Mouse (Mus musculus) lung, adult 2 months (tissue): Measurements from ENCODE around the gene Syn3. TPM values are rescaled to one million over a fixed set of nuclear protein-coding genes. Genes with fewer than 3 reads are reported as not detected.
"Not testable (repeated sequence)": the region's sequence is repeated elsewhere in the genome, so short reads cannot be mapped to it uniquely, and the experiment has no call there.

Source experiments
- DNase-seq: peaks from one replicate; pipeline ENCODE4 v3.0.0; 2022
- H3K4me1 ChIP-seq: fragments of 200-500 bp; 2 replicates; pipeline ENCODE4 v1.6.1; 2011; ENCODE audit warnings: low read length; ENCODE audit not compliant: control insufficient read depth, insufficient read depth
- H3K4me3 ChIP-seq: fragments of 200-500 bp; replicated peaks from 2 replicates; pipeline ENCODE3; 2011; ENCODE audit warnings: low read depth, mild to moderate bottlenecking, control low read depth, low read length; ENCODE audit errors: extremely low read depth
- CTCF ChIP-seq: fragments of 200-500 bp; IDR thresholded peaks from 2 replicates; pipeline ENCODE4 v1.5.1; 2011; ENCODE audit warnings: mild to moderate bottlenecking, low read length, control low read depth; ENCODE audit not compliant: insufficient read depth
- POLR2A ChIP-seq: fragments of 200-500 bp; IDR thresholded peaks from 2 replicates; pipeline ENCODE4 v1.6.1; 2011; ENCODE audit warnings: low read depth, mild to moderate bottlenecking, control low read depth, low read length, borderline replicate concordance; ENCODE audit errors: extremely low read depth
- WGBS: fragments of 180-500 bp; shearing (Covaris S2); methylation state at CpG from one replicate; pipeline ENCODE4 v1.1.7; 2018; 5-methylcytosine and 5-hydroxymethylcytosine counted together
- polyA plus RNA-seq: library from polyadenylated mRNA; depleted of rRNA; stranded (reverse); fragments of >200 nt; gene quantifications from 2 replicates; pipeline ENCODE4 v1.2.3, GENCODE M21; 2012

Syn3 gene
- polyA plus RNA-seq, 1 experiment = 1.1 TPM

DNA sequence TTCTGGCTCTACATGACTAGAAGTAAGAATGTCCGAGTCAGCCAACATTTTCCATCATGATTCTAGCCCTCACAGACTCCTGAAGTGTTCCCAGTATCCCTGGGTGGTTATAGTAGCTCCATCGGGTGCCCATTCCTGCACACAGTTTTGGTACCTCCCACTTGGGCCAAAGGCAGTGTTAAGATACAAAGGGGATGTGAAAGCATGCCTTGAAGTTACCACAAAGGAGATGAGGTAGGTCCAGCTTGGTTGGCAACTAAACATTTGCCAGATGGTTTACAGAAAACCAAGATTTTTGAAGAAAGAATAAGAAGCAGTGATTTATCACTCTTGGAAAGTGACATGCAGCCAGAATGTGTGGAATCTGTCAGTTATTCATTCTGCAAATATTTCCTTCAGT is 53.5 kb downstream of the Syn3 start:
- 56% methylated on average over 2 of the region's 2 CpGs for WGBS
- no peak overlapping the region for H3K4me3 ChIP-seq
- no peak for DNase-seq
- no peaks in the 10 kb centered on the region; the same call in 1 of the 2 replicates for H3K4me1 ChIP-seq
- TF ChIP-seq CTCF = no peak
- TF ChIP-seq POLR2A = no peak

DNA sequence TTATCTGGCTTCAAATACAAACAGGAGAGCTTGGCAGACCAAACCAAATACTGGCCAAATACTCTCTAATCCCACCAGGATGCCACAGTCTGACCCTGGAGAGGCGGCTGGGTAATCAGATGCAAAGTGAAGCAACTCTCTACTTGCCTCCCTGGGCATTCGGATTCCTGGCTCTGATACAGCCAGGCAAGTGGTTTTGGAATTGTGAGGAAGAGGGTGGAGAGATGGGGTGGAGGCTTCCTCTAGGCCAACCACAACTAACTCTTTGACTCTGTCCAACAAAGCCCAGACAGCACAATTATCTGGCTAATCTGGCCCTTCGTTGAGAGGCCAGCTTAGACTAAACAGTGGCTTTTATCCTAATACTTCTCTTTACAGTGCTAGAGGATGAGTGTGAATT is 54.0 kb downstream of the Syn3 start:
- DNase-seq = no peak
- H3K4me1 ChIP-seq = no peaks in the 10 kb centered on the region; the same call in 1 of the 2 replicates
- H3K4me3 ChIP-seq = no peak overlapping the region
- WGBS = 63% methylated on average over 3 of the region's 3 CpGs
- no peak for TF ChIP-seq POLR2A
- no peak for TF ChIP-seq CTCF

DNA sequence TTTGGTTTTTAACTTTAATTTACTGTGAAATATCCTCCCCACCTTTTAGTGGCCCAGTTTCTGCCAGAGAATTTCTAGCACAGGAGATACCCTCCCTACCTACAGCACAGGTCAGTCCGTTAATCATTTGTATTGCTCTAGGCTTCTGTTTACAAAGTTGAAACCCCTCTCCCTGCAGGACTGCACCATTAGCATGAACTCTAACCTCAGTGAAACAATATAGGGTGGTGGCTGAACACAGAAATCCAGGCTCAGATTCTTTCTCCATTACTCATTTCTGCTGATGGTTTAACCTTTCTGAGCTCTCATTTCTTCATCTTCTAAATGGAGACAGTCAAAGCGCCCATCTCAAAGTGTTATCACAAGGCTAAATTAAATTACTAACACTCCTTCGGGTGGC is 56.9 kb downstream of the Syn3 start:
- 67% methylated on average over 3 of the region's 3 CpGs for WGBS
- TF ChIP-seq POLR2A (no peak), CTCF (no peak)
- Histone ChIP-seq H3K4me3 (no peak overlapping the region), H3K4me1 (no peaks in the 10 kb centered on the region; the same call in 1 of the 2 replicates)
- DNase-seq = no peak

DNA sequence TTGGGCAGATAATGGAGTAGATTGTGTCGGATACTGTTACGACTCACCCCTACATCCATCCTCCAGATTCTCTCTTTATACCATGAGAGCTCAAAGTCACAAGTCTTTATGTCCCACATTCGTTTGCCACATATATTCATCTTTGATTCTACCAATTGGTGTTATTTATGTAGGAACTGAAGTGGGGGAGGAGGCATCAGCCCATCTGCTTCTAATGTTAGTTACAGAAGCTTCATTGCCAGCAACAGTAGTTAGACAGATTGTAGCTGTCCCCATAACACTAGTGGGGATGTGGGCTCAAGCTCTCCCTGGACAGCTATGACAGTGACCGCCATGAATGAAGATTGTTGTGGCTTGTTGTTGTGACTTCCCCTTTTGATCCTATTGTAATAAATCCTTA is 59.1 kb downstream of the Syn3 start:
- DNase-seq = no peak
- TF ChIP-seq CTCF (no peak), POLR2A (no peak)
- Histone ChIP-seq H3K4me1 (no peaks in the 10 kb centered on the region; the same call in 1 of the 2 replicates), H3K4me3 (no peak overlapping the region)
- 92% methylated on average over 4 of the region's 4 CpGs for WGBS

GRCm38 (mm10) chr10:86437294-86437693 is 61.4 kb downstream of the Syn3 start:
- Histone ChIP-seq H3K4me1 (no peaks in the 10 kb centered on the region; the same call in 1 of the 2 replicates), H3K4me3 (no peak overlapping the region)
- TF ChIP-seq CTCF = no peak
- no peak for TF ChIP-seq POLR2A
- WGBS = 77% methylated on average over 11 of the region's 11 CpGs
- no peak for DNase-seq

DNA sequence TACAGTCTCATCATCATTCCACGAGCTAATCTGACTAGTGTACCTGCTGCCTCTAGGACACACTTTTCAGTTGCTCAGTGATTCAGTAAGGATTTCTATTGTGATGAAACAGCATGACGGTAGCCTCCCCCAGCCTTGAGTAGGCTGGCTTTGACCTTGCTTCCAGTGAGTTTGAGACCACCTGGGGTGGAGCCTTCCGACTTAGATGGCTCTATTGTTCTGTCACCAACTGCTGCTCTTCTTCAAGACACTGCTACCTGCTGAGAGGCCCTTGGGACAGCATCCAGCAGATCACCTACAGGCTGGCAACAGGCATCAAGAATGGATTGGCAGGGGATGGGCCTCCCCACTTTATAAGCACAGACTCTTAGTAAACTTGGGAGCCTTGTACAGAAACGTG is 63.7 kb downstream of the Syn3 start:
- H3K4me3 ChIP-seq, H3K4me1 ChIP-seq, DNase-seq: not testable (repeated sequence)
- 84% methylated on average over 4 of the region's 4 CpGs for WGBS

DNA sequence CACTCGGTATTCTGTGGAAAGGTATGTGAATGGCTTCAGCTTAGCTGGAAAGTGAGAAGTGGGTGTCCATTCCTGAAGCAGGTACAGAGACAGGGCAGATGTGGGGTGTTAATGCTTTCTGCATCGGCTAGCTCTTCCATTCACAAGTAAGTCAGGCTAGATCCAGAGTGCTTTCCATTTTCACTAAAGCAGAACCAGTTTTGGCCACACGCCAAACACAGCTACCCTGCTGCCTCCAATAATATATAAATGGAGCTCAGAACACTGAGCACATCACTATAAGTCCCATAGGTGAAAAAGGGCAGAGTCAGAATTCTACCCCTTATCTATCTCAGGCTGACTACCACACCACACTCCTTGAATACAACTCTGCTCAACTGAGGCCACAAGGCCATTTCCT is 69.0 kb downstream of the Syn3 start:
- no peak for DNase-seq
- no peaks in the 10 kb centered on the region for H3K4me1 ChIP-seq
- no peak for TF ChIP-seq CTCF
- no peak for TF ChIP-seq POLR2A
- whole genome bisulfite sequencing = 74% methylated on average over 3 of the region's 3 CpGs
- H3K4me3 ChIP-seq = no peak overlapping the region

DNA sequence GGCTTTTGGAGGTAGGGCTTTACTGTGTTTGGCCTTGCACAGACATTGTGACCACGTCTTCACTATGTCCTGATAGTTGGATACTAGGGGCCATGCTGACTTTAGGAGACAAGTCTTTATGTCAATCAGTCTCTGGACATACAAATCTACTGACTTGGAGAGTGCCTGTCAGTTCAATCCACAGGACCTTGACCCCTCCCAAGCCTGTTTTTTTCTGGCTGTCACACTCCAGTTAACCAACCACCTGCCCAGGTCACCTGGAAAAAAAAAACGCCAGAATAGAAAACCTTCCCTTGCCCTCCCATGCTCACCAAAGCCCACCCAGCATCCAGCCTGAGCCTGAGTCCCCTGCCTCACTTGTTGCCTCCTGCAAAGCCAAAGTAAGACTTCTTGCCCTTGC is 70.7 kb downstream of the Syn3 start:
- 69% methylated on average over 2 of the region's 2 CpGs for WGBS
- Histone ChIP-seq H3K4me3 (no peak overlapping the region), H3K4me1 (no peaks in the 10 kb centered on the region)
- no peak for DNase-seq
- no peak for TF ChIP-seq CTCF
- TF ChIP-seq POLR2A = no peak

GRCm38 (mm10) chr10:86425690-86426530 is 72.8 kb downstream of the Syn3 start:
- H3K4me3 ChIP-seq = no peak overlapping the region
- TF ChIP-seq CTCF = no peak
- no peak for TF ChIP-seq POLR2A
- no peak for DNase-seq
- WGBS = 42% methylated on average over 10 of the region's 10 CpGs
- no peaks in the 10 kb centered on the region for H3K4me1 ChIP-seq

DNA sequence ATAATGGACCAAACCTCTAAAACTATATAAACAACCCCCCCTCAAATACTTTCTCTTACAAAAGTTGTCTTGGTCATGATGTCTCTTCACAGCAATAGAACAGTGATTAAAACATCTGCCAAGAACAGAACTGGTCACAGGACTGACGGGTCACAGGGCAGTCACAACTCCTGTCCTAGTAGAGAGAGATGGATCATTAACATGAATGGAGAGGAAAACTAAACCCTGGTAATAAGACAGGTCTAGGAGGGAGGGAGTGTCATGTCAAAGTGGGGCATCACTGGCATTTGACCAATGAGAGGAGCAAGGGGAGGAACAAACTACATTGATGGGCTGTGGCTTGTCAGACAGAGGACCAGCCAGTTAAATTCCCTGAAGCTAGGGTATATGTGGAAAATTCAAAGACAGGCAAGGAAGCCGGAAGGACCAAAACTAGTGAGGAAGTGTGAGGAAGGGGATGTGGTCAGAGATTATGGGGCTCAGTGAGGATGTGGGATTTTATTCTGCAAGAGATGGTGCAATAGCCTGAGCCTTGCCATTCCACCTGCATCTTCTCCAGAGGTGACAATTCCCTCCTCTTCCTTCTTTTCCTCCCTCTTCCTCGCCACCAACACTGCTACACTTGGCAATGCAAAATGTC is 76.8 kb downstream of the Syn3 start:
- DNase-seq = no peak
- no peak overlapping the region for H3K4me3 ChIP-seq
- 89% methylated on average over 3 of the region's 3 CpGs for WGBS
- no peak for TF ChIP-seq CTCF
- TF ChIP-seq POLR2A = no peak
- H3K4me1 ChIP-seq = peaks cover 5% of the 10 kb centered on the region
